Mouse (Mus musculus): ENCODE data around the gene Pld5. TPM values are rescaled to one million over a fixed set of nuclear protein-coding genes. Genes with fewer than 3 reads are reported as not detected.

The Pld5 gene
- polyA plus RNA-seq (2012; rRNA removed) (0.01 and 0.02 TPM in 2 replicates), polyA plus RNA-seq (2014; fragmentation: Nextera tagmentation; extraction: Ambion mirVana) (not detected in 2 replicates)

DNA sequence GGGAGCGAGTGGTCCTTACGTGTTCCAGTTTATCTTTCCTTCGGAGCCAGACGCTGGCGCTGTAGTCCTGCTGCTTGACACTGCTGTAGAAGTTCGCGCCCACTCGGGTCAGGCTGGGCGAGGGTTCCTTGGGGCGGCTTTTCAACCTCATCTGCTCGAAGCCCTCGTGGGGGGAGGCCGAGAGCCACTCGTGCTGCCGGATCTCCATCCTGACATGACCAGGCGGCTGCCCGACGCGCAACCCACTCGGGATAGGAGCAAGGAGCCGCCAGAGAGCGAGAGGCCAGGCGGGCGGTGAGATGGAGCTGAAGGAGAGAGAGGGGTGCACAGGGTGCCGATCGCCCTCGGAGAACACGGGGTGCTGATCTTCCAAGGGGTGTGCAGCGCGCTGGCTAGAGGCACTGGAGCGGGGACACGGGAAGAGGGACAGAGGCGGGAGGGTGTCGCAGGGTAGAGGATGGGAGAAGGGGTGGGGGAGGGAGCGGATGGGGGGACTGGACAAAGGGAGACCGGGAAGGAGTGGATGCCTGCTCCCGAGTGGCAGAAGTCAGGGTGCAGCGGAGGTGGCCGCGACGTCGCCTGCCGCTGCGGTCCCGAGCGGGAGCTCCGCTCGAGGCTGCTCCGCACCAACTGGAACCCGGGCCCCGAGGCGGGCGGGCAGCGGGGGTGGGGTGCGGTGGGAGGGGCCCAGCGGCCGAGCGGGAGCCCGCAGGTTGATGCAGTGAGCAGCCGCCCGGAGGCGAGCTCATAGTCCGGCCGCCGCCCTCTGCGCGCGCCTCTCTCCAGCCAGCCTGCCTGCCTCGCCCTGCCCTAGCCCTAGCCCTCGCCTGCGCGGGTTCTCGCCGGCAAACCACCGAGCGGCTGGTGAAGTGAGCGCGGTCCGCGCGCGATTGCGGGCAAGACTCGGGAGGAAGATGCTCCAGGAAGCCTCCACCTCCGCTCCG is at the start of gene Pld5:
Pld5 (minus strand) TSS at position 646 of the 944 bp plus-strand sequence.
- Histone ChIP-seq H3K36me3 (replicated peaks; ENCODE audit: control insufficient read depth, insufficient read depth, low read depth) (no peaks in the 10 kb centered on the region), H3K27ac (no peak within 1 kb of the TSS), H3K27me3 (ENCODE audit: control insufficient read depth, insufficient read depth, low read length) (peaks cover 17% of the 10 kb centered on the region), H3K4me3 (ENCODE audit: insufficient read depth in 1 of 2, low read depth in 2 of 2, low read length in 2 of 2) (peak within 1 kb of the TSS in 1 of 2 experiments; percentile 28; a peak in 2 of 4 replicates), H3K9ac (replicated peaks) (no peak within 1 kb of the TSS), H3K4me2 (ENCODE audit: low read depth) (peak within 1 kb of the TSS; percentile 42), H3K9me3 (ENCODE audit: control insufficient read depth, low read length) (no peaks in the 10 kb centered on the region), H3K4me1 (replicated peaks; ENCODE audit: control insufficient read depth in 2 of 2, insufficient read depth in 2 of 2, low read length in 1 of 2) (no peaks in the 10 kb centered on the region)
- no peak for TF ChIP-seq CTCF (IDR thresholded peaks at IDR 0.05; ENCODE audit: low read depth)
- TF ChIP-seq EP300 (IDR thresholded peaks at IDR 0.05; ENCODE audit: low read depth): no peak
- DNase-seq (ENCODE audit: low read depth in 3 of 3, low spot score in 3 of 3) (no peak), ATAC-seq (ENCODE audit: insufficient read depth) (no peak)
- 1% methylated on average over 58 of the region's 86 CpGs for WGBS (ENCODE audit: insufficient replicate concordance)

DNA sequence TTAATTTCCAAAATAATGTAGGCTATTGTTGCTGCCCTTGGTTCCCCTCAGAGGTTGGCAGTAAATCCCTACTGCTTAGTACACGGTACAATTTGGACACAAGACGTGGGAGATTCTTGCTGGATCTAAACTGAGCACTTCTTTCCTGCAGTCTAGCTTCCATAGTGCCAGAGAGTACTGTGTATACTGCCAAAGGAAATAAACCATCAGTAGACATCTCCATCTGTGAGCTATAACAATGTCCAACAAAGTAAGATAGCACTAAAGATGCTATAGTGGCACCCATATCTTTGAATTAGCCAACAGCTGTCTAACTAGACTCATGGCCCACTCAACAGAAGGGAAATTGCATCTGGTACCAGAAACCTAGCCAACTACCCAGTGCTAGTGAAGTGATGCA is 40.0 kb upstream of the Pld5 start:
- no peak for ATAC-seq (ENCODE audit: insufficient read depth)
- Histone ChIP-seq H3K9me3 (ENCODE audit: control insufficient read depth, low read length) (no peaks in the 10 kb centered on the region), H3K36me3 (replicated peaks; ENCODE audit: control insufficient read depth, insufficient read depth, low read depth) (no peaks in the 10 kb centered on the region), H3K9ac (replicated peaks) (no peak overlapping the region), H3K27me3 (ENCODE audit: control insufficient read depth, insufficient read depth, low read length) (no peaks in the 10 kb centered on the region), H3K4me1 (replicated peaks; ENCODE audit: control insufficient read depth in 2 of 2, insufficient read depth in 2 of 2, low read length in 1 of 2) (no peaks in the 10 kb centered on the region), H3K4me2 (ENCODE audit: low read depth) (no peak overlapping the region), H3K27ac (no peak overlapping the region), H3K4me3 (ENCODE audit: insufficient read depth in 1 of 2, low read depth in 2 of 2, low read length in 2 of 2) (no peak overlapping the region)
- 58% methylated on average over 2 of the region's 2 CpGs for WGBS (ENCODE audit: insufficient replicate concordance)
- TF ChIP-seq CTCF (IDR thresholded peaks at IDR 0.05; ENCODE audit: low read depth) (no peak), EP300 (IDR thresholded peaks at IDR 0.05; ENCODE audit: low read depth) (no peak)
- no peak for DNase-seq (ENCODE audit: low read depth in 3 of 3, low spot score in 3 of 3)

DNA sequence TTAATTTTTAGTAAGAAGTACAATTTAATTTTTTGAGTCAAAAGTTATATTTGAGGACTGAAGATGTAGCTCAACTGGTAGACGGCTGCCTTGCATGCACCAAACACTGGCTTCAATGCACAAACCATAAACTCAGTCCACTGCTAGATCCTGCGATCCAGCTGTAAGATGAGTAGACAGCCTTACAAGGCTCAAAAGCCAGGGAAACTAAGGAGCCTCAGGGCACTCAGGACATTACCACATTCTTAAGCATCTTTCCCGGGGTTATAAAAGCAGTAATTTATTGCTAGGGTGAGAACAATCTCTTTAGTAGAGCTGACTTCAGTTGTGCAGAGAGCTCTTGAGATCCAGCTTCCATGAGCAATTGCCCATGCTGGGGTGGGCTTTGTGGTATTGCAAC is 35.1 kb upstream of the Pld5 start:
- Histone ChIP-seq H3K36me3 (replicated peaks; ENCODE audit: control insufficient read depth, insufficient read depth, low read depth) (no peaks in the 10 kb centered on the region), H3K4me1 (replicated peaks; ENCODE audit: control insufficient read depth in 2 of 2, insufficient read depth in 2 of 2, low read length in 1 of 2) (no peaks in the 10 kb centered on the region), H3K27ac (no peak overlapping the region), H3K4me3 (ENCODE audit: insufficient read depth in 1 of 2, low read depth in 2 of 2, low read length in 2 of 2) (no peak overlapping the region), H3K4me2 (ENCODE audit: low read depth) (no peak overlapping the region), H3K9ac (replicated peaks) (no peak overlapping the region), H3K9me3 (ENCODE audit: control insufficient read depth, low read length) (no peaks in the 10 kb centered on the region), H3K27me3 (ENCODE audit: control insufficient read depth, insufficient read depth, low read length) (no peaks in the 10 kb centered on the region)
- no peak for ATAC-seq (ENCODE audit: insufficient read depth)
- WGBS (ENCODE audit: insufficient replicate concordance): 60% methylated on average over 3 of the region's 3 CpGs
- DNase-seq (ENCODE audit: low read depth in 3 of 3, low spot score in 3 of 3): no peak
- TF ChIP-seq CTCF (IDR thresholded peaks at IDR 0.05; ENCODE audit: low read depth) (no peak), EP300 (IDR thresholded peaks at IDR 0.05; ENCODE audit: low read depth) (no peak)

DNA sequence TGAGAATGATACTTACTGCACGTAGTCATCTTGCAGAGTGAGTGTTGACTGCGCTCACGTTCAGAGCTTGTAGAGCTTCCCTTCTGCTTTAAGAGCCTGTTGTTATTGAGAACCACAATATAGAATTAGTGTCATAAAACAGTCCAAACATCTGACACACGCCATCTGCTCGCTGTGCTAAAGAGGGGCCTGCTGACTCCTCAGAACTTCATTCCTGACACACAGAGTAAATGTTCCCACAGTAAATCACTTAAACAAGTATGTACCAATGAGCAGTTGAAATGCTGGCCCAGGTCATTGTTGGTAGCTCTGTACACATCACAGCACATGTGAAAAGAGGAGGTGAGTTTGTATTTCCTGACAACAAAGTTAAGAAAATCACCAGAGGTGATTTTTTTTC is 14.3 kb upstream of the Pld5 start:
- WGBS (ENCODE audit: insufficient replicate concordance): 64% methylated on average over 5 of the region's 5 CpGs
- H3K27me3 ChIP-seq (ENCODE audit: control insufficient read depth, insufficient read depth, low read length): no peaks in the 10 kb centered on the region

DNA sequence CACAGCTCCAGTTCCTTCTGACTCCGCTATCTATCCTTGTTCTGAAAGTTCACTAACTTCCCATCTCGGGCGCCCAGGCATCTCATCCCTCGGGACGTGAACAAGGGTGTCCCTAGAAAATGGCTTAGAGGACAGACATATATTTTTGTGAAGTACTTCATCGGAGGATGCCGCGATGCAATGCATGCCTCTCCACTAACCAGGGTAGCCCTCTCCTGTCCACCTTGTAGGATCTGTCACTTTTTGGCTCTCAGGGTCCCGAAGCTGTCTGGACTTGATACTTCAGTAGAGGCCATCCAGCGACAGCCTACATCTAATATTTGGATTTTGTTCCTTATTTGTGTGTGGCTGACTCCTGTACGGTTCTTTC is 484 bp upstream of the Pld5 start:
- no peaks in the 10 kb centered on the region for H3K4me1 ChIP-seq (replicated peaks; ENCODE audit: control insufficient read depth in 2 of 2, insufficient read depth in 2 of 2, low read length in 1 of 2)
- no peaks in the 10 kb centered on the region for H3K36me3 ChIP-seq (replicated peaks; ENCODE audit: control insufficient read depth, insufficient read depth, low read depth)
- DNase-seq (ENCODE audit: low read depth in 3 of 3, low spot score in 3 of 3) (no peak), ATAC-seq (ENCODE audit: insufficient read depth) (no peak)
- H3K4me2 ChIP-seq (ENCODE audit: low read depth): peak overlapping the region; percentile 42
- H3K27ac ChIP-seq: no peak overlapping the region
- peaks cover 17% of the 10 kb centered on the region for H3K27me3 ChIP-seq (ENCODE audit: control insufficient read depth, insufficient read depth, low read length)
- peak overlapping the region in 1 of 2 experiments; percentile 28; a peak in 1 of 4 replicates for H3K4me3 ChIP-seq (ENCODE audit: insufficient read depth in 1 of 2, low read depth in 2 of 2, low read length in 2 of 2)
- no peaks in the 10 kb centered on the region for H3K9me3 ChIP-seq (ENCODE audit: control insufficient read depth, low read length)
- TF ChIP-seq CTCF (IDR thresholded peaks at IDR 0.05; ENCODE audit: low read depth): no peak
- no peak for TF ChIP-seq EP300 (IDR thresholded peaks at IDR 0.05; ENCODE audit: low read depth)
- WGBS (ENCODE audit: insufficient replicate concordance): 13% methylated on average over 11 of the region's 11 CpGs
- no peak overlapping the region for H3K9ac ChIP-seq (replicated peaks)

More for the DNA sequence above, 14.3 kb upstream of the Pld5 start:
- Histone ChIP-seq H3K36me3 (replicated peaks; ENCODE audit: control insufficient read depth, insufficient read depth, low read depth) (no peaks in the 10 kb centered on the region), H3K4me3 (ENCODE audit: insufficient read depth in 1 of 2, low read depth in 2 of 2, low read length in 2 of 2) (no peak overlapping the region), H3K9me3 (ENCODE audit: control insufficient read depth, low read length) (no peaks in the 10 kb centered on the region), H3K27ac (no peak overlapping the region), H3K4me2 (ENCODE audit: low read depth) (no peak overlapping the region), H3K9ac (replicated peaks) (no peak overlapping the region), H3K4me1 (replicated peaks; ENCODE audit: control insufficient read depth in 2 of 2, insufficient read depth in 2 of 2, low read length in 1 of 2) (no peaks in the 10 kb centered on the region)
- TF ChIP-seq EP300 (IDR thresholded peaks at IDR 0.05; ENCODE audit: low read depth): no peak
- DNase-seq (ENCODE audit: low read depth in 3 of 3, low spot score in 3 of 3): no peak
- ATAC-seq (ENCODE audit: insufficient read depth): no peak
